Mouse (Mus musculus): Measurements from ENCODE around the gene Nmur1.

Gene Nmur1

DNA sequence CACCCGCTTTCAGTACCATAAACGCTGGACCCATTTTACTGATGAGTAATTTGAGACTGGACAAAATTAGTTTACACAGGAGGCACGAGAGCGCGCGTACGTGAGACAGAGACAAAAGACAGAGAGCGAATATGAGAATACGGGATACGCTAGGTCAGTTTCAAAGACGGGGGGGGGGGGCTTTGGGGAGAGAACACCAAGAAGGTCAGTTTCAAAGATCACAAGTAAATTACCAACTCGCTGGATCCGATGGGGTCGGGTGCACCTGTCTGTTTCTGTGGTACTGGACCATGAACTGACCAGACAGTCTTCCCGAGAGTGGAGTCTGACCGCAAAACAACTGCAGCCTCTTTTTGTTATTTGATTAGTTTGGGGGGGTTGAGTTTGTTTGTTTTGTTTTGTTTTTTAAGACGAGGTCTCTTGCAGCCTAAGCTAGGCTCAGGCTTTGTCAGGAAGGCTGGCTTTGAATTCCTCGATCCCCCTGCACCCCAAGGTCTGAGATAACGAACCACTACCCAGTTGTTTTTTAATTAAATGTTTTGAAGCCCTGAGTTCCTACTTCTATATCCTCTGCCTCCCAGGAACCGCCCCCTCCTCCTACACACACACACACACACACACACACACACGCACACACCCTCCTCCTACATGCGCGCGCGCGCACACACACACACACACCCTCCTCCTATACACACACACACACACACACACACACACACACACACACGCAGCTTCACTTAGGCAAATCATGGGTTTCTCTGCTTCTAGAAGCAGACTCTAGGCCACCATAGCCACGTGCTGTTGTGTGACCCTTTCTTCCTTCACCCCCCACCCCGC lies 15.1 kb upstream of the Nmur1 start:
- DNase-seq (ENCODE audit: low read depth, low spot score) = peak; percentile 59

GRCm38 (mm10) chr1:86440171-86440886 lies 14.3 kb upstream of the Nmur1 start:
- peak; percentile 90 for DNase-seq (ENCODE audit: low read depth, low spot score)

DNA sequence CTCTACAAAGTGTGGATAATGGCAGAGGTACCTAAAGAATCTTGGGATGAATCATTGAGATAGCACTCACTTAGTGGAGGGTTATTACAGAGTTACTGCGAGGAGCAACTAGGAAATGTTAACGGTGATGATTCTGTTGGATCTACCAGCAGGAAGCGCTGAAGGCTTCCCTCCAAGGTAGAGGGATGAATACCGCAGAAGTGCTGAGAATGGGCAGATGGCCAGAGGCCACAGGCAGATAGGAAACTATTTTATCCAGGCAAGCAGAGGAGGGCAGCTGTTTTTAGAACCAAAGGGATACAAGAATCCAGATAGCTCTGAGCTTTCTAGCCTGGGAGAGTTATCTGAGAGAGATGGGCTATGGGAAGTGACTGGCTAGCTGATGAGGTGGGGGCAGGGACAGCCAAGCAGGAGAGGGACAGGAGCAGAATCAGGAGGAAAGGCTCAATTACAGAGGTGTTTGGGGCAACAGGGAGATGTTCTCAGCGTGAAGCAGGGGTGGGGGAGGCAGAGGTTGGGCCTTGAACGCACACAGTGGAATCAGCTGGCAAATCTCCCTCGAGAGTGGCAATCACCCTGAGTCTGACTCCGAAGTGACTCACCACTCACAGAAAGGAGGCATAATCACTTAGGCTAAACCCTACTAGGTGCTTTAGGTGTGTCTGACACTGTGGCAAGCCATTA lies 13.6 kb upstream of the Nmur1 start:
- DNase-seq (ENCODE audit: low read depth, low spot score) = no peak

- DNase-seq (ENCODE audit: low read depth, low spot score) = no peak
These were observed 12.5 kb upstream of the Nmur1 start for GRCm38 (mm10) chr1:86438501-86438900.

- no peak for DNase-seq (ENCODE audit: low read depth, low spot score)
These were observed 11.9 kb upstream of the Nmur1 start for GRCm38 (mm10) chr1:86438014-86438319.

DNA sequence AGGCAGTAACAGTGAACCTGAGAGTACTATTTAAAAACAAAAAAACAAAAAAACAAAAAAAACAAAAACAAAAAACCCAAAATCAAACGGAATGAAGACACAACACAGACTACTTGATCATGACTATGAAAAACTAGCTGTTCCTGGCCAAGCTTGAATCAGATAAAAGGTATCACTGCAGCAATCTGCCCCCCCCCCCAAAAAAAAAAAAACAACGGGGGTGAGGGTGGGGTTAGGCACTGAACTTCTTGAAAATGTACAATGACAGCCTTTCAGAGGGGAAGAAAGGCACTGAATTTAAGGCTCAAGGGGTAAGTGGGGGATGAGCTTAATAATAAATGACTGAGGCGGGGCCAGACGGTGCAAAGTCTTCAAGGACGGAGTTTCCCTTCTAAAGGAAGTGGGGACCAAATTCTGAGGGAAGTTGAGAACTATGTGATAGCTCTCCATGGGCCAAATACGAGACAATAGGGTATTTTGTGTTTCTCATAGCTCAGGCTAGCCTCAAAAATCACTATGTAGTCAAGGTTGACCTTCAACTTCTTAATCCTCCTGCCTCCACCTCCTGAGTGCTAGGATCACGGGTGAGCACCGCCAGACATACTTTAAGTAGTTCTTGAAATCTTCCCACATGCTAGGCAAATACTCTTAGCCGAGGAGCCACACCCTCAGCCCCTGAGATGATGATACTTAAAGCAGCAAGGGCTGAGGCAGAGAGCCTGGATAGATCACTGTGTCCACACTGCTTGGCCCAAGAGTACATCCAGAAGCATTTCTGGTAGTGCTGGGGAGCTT lies 11.4 kb upstream of the Nmur1 start:
- no peak for DNase-seq (ENCODE audit: low read depth, low spot score)

DNA sequence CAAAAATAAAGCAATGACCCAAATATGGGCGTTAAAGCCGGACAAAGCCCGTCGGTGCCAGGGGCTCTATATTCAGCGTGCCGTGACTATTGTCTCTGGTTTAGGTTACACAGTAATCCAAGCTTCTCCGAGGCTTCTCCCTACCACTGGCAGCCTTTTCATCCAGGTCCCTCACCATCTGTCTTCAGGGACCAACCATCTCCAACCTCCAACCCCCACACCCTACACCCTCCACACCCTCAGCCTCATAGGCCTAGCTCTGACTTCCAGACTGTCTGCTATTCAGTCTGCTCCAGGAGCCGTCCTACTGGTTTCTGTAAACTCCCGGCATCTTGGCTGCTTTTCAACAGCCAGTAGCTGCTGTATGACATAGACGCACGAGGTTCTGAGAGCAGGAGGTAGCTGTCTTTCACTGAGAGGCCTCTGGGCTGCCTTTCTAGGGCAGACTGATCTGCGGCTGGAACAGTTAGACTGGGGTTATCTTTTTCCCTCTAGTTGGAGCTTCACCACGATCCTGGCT lies 9.3 kb upstream of the Nmur1 start:
- peak; percentile 85 for DNase-seq (ENCODE audit: low read depth, low spot score)

DNA sequence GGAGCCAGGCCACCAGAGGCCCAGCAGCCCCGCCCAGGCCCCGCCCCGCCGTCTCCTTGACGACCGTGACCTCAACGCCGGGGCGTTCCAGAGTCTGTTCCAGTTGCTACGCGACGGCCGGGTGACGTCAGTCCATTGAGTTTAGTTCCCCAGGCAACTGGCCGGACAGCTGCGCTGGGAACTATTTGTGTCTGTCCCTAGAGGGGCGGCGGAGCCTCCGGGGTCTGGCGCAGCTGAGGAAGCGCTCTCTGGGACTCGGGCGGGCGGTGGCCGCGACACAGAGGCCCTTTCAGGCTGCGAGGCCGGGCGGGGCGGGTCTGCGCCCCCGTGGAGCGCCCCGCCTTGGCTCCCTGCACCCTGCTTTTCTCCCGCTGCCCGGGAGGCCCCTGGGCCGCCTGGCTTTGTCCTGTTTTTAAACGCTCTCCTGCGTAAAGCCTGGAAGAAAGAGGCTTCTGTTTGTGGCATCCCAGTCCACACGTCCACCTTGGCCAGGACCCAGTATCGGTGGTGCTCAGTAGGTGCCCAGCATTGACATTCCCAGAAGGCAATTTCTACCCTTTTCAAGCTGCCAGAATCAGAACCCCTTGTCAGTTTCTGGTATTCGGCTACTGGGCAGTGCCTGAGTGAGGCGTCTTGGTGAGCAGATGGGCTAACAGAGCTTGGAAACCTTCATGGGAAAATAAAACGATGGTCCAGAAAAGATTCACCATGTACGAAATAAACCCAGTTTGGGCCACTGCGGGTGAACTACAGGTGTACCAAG lies 8.6 kb upstream of the Nmur1 start:
- DNase-seq (ENCODE audit: low read depth, low spot score) = peak; percentile 98

DNA sequence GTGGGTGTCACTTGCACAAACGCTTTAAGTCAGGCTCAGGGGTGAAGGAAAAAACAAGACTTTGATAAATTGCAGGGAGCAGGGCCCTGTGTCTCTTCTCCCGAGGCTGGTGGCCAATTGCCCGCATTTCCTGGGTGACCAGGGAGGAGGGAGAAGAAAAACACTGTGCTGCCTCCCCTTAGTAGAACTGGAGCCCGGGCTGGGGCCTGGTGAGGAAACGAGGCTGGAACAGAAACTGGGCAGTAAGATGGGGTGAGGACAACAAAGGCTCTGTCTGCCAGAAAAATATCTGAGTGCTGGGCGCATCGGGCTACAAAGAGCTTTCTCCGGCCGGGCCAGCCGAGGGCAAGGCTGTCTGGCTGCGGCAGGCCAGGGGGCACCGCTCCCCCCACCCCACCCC lies 8.0 kb upstream of the Nmur1 start:
- DNase-seq (ENCODE audit: low read depth, low spot score) = peak; percentile 55

DNA sequence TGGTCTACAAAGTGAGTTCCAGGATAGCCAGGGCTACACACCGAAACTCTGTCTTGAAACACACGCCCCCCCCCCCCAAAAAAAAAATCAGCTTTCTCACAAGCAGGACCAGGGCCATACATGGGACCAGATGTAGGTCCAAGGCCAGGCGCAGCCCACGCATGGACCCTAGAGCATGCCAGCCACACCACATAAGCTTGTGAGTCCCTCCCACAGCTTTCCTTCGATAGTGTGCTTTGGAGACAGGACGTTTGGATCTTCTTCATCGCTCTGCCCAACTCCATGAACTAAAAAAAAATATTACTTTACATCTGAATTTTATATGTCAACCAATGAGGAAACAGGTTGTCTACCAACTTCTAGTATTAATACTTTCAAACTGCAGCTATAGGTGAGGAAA lies 7.3 kb upstream of the Nmur1 start:
- no peak for DNase-seq (ENCODE audit: low read depth, low spot score)

GRCm38 (mm10) chr1:86432778-86433177 lies 6.8 kb upstream of the Nmur1 start:
- no peak for DNase-seq (ENCODE audit: low read depth, low spot score)

- peak; percentile 64 for DNase-seq (ENCODE audit: low read depth, low spot score)
These were observed 4.0 kb upstream of the Nmur1 start for GRCm38 (mm10) chr1:86430056-86430455.

DNA sequence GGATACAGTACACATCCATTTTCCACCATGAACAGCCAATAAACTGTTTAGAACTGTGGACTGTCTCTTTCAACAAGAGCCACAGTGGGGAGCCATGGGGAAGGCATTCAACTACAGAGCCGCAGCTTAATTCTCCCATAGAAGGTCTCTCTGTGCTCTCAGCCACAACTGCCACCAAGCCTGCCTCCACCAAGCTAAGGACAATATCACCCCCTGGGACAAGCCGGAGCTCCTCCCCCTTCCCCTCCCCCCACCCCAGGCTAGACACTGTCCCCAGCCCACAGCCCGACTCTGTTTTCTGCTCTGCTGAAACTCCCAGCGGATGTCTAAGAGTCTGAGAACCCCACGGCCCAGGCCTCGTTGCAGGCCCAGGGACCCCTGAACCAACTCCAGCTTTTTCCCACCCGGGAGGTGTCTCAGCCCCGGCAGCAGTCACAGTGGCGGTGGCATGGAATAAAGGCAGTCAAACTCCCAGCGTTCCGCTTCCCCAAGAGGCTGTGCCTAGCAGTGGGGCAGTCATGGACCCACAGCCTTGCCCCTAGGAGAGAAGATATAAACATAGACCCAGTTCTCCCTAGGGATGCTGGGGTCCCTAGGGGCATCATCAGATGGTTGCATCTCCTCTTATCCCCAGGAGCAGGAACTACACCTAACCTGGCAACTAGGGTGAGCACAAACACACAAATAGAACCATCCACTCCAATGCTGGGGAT lies 1.0 kb downstream of the Nmur1 start:
- no peak for DNase-seq (ENCODE audit: low read depth, low spot score)

- DNase-seq (ENCODE audit: low read depth, low spot score) = no peak
These were observed 1.7 kb downstream of the Nmur1 start for GRCm38 (mm10) chr1:86424336-86424735.

GRCm38 (mm10) chr1:86423879-86424278 lies 2.1 kb downstream of the Nmur1 start:
- DNase-seq (ENCODE audit: low read depth, low spot score) = no peak

DNA sequence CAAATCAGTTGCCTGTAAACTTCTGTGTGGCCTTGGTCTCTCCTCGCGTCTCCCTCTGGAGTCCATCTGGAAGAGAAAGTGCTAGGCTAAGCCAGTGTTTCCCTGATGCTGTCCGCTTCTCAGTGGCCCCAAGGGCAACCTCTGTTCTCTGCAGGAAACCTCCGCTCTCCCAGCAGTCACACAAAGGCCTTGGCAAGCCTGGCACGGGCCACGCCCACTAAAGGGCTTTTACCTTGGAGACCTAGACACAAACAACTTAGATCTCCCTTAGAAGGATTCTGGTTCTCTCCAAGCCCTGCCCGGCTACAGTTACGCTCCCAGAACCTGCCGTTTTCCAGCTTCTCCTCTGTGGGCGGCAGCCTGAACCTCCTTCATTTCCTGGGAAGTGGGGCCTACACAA lies 5.0 kb downstream of the Nmur1 start:
- no peak for DNase-seq (ENCODE audit: low read depth, low spot score)

- DNase-seq (ENCODE audit: low read depth, low spot score) = no peak
These were observed 9.7 kb downstream of the Nmur1 start for GRCm38 (mm10) chr1:86416321-86416720.

DNA sequence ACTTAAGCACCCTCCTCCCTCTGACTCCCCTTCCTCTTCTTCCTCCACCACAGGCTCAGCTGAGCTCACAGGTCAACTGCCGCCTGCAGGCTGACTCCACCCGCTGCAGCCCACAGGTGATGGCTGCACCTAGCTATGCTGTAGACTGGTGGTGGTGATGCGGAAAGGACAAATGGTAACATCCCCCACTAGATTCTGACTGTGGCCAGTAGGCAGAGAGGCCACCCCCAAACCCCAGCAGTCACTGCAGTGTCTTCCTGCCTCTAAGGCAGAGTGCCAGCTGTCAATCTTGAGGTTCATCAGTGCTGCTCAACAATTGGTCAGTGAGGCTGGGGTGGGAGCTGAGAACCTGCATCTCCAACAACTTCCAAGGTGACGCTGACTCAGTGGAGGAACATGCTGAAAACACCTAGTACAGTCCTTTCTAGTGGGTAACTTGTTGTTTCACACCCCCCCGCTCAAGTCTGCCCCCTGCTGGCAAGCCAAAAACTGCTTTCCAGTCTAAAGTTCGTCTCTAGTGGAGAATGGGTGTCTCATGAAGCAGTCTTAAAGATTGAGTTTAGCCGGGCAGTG lies 10.3 kb downstream of the Nmur1 start:
- no peak for DNase-seq (ENCODE audit: low read depth, low spot score)

DNA sequence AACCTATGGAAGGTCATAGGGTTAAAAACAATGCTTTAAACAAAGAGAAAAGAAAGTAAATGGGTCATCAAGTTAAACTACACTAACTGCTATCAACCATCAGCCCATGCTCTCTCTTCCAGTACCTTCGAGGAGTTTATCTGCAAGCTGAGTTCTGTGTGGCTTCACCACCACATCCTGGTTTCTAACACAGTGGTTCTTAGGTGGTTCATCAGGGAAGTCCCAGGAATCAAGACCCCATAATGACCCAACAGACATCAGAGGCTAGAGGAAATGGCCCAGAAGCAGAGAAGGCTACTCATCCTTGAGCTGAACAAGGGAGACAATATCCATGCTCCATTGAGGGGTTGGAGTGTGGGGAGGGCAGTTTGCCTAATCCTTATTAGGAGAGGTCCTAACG lies 10.9 kb downstream of the Nmur1 start:
- no peak for DNase-seq (ENCODE audit: low read depth, low spot score)

DNA sequence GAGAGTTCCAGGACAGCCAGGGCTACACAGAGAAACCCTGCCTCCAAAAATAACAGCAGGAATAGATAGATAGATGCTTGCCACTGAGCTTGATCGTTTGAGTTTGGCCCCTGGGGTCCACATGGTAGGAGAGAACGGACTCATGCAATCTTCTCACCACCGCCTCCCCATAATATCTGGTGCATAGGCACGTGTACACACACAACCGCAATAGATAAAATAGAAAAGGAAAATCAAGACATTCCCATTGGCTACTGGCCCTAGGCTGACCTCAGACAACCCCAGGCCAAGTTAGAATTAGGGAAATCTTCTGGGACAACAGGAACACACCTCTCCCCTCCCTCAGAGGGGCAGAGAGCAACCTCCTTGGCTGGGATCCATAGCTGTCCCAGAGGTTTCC lies 11.3 kb downstream of the Nmur1 start:
- no peak for DNase-seq (ENCODE audit: low read depth, low spot score)

Measured in telencephalon, adult 2 months (tissue).